Mouse (Mus musculus) cerebellum, postnatal 4 days (tissue): ENCODE data around the gene Tecpr1.

Experiments used
- DNase-seq, 2 experiments: peaks; one replicate each; pipeline ENCODE4 v3.0.0; 2022; ENCODE audit warnings: low spot score in 2 of 2, mixed read lengths in 1 of 2

Gene Tecpr1

DNA sequence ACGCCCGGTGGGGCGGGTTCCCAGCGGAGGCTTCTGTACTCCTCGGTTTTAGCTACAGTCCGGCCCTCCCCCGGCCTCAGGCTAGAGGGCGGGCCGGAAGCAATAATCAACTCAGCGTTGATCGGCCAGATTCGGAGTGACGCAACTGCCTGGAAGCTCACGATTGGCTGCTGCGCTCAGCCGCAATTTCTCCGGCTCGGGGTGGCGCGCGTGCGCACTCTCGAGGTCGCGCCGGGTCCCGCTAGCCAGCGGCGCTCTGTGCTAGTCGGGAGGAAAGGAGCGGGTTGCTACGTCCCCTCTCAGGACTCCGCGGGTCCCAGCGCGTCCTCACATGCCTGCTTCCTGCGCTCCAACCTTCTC lies at the start of gene Tecpr1:
TSS of gene Tecpr1 (minus strand) at position 113 of the 360 bp plus-strand sequence.
- peak; percentile 87 to 94 for DNase-seq

DNA sequence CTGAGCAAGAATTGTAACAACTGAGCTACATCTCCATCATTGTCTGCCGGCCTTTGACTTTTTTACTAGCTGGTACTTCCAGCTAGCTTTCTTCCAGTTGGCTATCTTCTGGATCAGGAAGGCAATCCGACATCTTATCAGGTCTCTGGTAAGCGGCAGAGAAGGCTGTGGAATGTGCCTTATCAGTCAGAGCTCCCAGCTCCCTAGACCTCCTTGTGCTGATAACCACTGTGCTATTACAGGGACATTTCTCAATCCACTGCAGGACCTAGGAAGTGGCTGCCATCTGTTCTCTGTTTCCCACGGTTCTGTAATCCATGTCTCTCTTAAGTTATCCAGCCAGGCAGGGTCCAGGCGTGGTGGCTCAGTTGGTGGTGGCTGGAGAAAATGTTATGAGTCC lies 48.4 kb upstream of the Tecpr1 start:
- no peak for DNase-seq

DNA sequence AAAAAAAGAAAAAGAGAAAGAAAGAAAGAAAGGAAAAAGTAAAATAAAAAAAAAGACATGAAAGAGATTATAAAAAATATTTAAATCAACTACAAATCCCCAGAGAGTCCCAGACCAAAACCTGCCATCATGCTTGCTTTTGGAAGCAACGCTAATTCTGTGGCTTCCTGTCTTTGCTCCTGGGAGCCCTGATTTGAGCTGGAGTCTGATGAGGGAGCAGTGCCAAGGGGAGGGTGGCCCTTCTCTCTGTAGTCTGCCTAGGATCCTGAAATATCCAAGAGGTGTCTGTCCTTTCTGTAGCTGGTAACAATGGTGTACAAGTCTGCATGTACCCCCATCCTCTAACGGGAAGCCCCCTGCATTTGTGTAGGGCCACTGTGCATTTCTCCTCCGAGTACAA lies 47.7 kb upstream of the Tecpr1 start:
- DNase-seq: no peak

DNA sequence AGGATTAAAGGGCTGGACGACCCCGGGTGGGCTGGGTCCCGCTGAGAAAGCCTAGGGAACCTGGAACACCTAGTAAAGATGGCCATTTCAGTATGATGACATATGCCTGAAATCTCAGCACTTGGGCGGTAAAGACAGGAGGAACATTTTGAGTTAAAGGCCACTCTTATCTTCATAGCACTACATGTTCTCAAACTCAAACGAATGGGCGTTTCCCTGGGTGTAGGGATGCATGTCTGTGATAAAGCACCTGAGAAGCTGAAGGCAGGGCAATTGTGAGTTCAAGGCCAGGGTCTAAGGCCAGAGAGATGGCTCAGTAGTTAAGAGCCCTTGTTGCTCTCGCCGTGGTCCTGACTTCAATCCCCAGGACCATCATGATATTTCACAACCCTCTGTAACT lies 47.0 kb upstream of the Tecpr1 start:
- DNase-seq: no peak

DNA sequence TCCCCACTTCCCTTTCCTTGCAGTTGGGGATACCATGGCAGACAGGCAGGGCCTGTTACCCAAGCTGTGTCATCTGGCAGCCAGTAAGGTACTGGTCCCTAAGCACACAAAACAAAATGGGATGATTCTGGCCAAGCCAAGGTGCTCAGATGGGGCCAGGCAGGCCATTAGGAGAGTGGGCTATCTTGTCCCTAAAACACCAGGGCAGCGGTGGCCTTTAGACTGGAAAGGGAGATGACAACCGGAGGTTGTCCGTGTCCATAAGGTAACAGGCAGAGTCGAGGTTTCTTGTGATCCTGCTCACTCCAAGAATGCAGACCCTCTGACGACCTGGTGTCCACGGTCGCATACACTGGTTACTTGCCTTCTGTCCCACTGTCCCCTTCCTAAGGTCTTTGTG lies 46.5 kb upstream of the Tecpr1 start:
- DNase-seq: no peak

DNA sequence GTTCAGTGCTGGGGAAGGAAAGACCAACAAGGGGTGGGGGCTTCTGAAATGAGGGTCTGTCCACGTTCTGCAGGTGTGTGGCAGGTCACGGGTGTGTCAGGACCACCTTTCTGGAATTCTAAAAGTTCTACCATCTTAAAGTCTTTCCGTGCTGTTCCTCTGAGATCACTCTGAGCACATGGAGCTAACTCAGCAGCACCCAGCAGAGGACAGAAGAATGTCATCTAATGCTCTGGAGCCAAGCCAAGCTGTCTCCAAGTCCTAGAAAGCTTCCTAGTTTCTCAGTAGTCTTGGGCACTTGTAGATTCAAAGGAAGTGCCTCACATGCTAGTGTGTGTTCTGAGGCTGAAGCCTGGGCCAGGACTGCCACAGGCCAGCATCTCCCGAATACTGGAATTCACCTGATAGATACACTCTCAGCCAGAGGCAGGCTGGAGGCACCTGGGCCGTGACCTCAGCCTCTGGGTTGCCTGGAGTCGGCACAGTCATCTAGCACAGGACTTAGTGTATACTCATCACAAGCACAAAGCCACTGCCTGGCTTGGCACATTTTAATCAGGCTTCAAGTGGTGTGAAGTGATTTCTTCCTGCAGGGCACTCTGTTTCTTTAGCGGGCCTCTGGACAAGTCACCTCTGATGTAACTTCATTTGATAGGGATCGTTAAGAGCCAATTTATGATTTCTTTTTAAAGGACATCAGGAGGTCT lies 44.3 kb upstream of the Tecpr1 start:
- DNase-seq: no peak

DNA sequence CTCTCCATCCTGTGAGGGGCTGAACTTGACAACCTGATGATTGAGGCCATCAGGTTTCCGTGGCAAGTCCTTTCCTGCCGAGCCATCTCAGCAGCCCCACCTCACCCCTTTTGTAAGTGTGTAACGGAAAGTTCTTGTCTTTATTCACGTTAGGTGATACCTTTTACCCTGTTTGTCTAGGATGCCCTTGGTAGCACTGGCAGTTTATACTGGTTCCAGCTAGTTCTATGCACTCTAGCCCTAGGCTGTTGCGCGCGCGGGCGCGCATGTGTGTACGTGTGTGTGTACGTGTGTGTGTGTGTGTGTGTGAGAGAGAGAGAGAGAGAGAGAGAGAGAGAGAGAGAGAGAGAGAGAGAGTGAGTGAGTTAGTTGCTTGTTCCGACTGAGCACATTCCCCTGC lies 40.1 kb upstream of the Tecpr1 start:
- DNase-seq: no peak

DNA sequence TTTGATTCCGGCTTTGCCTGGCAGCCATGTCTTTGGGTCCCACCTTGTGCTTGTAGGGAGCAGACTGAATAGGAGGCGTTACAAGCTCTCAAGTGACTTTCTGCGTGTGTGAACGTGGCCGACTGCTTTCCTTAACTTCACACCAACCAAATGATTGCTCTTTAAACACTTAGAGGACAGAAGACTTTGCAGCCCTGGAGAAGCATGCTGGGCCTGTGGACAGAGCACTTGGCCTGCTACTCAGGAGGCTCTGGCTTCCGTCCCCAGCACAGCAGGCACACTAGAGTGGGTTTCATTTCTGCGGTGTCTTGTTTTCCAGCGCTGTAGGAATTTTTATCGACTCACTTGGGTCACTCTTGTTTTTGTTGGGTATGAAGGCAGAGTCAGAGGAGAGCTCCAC lies 39.7 kb upstream of the Tecpr1 start:
- no peak for DNase-seq

DNA sequence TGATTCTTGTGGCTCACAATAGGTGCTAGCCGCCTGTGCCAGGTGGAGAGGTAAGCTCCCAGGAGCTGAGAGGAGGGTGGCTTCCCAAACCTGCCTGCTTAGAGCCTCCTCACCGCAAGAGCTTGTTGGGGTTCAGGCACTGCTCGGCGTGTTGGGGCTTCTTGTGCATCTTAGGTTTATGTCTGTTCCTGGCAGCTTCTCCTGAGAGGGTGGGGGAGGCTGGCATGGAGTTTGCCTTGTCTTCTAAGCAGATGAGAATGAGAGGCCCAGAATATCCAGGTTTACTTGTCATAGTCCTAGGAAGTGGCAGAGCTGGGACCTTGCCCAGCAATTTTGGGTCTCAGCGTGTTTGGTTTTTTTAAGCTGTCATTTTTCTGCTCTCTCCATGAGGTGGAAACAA lies 38.4 kb upstream of the Tecpr1 start:
- DNase-seq: no peak

DNA sequence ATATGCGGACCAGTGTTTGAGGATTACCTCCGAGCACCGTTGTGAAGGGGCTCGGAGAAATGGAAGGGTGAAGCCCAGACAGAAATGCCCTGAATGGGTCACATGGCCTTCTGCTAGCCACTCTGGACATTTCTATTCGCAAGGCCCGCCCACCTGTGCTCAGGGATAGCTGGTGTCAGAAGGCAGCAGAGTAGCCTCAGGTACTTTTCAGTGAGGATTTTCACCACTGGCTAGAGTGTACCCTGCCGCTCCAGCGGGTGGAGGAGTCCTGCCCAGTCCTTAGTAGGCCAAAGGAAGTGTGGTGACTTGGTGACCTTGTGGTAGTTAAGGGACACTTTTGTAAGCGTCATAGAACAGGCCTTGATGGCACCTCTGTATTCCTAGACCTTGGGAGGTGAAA lies 37.9 kb upstream of the Tecpr1 start:
- DNase-seq: no peak

DNA sequence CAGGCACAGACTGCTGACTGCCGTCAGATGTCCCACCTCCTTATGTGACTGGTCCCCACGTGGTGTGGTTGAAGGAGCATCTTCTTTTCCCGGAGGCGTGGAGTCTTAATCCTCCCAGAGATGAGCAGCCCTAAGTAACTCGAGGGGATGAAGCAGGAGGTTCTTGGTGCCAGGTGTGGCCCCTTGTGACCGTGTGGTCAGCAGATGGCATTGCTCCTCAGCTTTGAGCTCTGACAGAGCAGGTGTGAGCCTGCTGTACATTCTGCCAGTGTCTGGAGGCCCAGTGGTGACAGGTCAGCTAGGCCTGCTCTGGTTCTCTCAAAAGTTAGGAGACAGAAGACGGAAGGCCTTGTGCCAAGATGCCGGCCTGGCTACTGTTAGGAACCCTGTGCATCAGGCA lies 37.0 kb upstream of the Tecpr1 start:
- no peak for DNase-seq

DNA sequence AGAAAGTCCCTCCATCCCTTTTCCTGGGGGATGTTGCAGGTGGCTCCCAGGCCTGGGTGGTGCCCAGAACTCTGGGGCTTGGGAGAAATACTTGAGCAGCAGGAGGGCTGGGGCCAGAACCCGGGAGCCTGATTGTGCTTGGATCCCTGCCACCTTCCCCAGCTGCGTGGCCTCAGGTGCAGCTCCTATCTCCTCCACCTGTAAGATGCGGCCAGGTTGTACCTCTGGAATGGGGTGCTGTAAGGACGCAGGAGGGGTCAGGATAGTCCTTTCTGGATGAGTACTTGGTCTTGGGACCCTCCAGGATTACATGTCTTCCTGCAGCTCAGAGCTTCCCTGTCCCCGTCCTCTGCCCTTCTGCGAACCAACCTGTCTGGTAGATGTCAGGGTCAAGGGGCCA lies 35.8 kb upstream of the Tecpr1 start:
- no peak for DNase-seq

DNA sequence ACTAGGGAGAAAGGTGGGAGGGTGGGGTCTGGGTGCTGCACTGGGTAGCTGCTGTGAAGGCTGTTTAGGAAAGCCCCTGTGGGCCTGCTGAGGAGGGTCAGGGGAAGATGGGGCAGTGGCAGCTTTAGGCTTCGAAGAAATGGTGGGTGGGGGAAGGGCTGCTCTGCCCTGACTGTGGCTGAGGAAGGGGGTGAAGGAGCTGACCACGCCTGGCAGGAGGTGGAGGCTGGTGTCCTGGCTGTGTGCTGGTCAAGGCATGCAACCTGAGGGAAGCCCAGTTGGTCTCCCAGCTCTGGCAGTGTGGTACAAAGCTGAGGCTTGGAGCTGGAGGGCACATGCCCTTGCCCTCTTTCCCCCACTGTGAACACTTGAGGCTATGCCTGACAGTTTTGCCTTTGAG lies 35.3 kb upstream of the Tecpr1 start:
- no peak for DNase-seq

DNA sequence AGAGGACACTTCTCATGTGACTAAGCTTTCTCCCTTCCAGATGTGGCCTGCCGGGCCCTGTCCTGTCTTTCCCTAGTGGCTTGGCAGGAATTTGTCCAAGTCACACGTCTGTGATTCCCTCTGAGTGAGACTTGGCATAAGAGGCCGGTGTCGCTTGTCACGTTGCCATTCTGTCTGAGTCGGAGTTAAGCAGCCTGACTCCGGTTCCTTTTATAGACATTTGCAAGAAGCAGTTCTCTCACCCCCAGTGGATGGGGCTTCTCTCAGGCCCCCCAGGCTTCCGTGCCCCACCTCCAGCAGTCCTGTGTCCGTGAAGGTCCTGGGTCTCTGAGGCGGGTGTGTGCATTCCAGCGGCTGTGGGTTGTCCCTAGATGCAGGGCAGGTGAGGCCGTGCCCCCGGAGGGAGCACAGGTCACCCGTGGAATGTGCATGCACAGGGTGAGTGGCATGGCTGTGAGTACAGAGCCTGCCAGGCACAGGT lies 34.8 kb upstream of the Tecpr1 start:
- no peak for DNase-seq

DNA sequence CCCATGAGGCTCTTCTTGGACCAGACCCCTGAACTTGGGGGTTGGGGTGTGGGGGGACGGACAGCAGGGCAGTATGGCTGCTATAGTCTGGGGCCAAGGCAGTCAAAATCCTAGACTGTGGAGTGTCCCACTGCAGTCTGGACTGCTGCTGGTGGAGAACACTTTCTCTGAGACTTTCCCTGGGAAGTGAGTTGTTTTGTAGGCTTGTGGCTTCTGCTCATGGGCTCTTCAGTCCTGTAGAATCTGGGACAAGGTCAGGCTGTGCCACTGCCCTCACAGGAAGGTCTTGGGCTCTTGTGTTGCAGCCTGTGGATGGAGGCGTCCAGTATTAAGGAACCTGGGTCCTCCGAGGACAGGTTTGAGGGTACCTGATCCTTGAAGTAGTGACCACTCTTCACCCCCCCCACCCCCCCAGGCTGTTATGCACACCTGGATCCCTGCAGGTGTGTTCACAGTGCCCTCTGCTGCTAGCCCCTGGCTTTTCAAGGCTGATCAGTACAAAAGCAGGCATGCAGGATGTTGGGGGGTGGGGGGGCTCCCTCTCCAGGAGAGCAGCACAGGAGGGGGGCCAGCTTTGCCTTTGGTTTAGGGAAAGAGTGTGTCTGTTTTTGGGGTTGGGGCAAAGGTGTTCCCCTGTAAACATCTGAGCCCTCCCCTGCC lies 34.2 kb upstream of the Tecpr1 start:
- no peak for DNase-seq

DNA sequence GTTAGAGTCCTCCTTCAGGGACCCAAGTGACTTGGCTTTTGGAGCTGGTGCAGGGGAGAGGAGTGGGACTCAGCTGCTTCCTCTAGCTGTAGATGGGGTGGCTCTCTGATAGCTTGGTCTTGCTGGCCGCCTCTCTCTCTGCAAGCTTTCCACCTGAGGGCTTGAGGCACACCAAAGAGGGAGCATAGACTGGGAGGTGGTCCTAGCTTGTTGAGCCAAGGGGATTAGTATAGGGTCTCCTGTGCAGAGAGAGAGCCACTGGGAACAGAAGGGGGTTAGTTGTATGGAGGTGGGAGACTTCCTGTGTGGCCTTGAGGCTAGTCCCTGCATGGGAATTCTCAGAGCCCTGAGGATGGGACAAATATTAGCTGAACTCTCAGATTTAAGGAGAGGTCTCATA lies 33.5 kb upstream of the Tecpr1 start:
- no peak for DNase-seq

DNA sequence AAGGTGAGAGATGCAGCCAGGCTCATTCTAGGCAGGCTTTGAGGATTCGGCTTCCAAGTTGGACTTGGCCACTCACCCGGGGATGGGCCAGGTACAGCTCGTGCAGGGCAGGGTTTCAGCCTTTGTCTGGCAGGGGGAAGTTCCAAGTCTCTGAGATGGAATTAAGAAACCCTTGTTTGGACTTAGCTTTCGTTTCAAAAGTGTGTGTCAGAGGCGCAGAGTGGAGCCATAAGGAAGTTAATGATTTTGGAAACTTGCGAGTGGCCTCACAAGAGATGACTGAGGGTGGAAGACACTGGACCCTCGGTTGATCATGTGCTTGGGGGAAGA lies 33.1 kb upstream of the Tecpr1 start:
- no peak for DNase-seq

DNA sequence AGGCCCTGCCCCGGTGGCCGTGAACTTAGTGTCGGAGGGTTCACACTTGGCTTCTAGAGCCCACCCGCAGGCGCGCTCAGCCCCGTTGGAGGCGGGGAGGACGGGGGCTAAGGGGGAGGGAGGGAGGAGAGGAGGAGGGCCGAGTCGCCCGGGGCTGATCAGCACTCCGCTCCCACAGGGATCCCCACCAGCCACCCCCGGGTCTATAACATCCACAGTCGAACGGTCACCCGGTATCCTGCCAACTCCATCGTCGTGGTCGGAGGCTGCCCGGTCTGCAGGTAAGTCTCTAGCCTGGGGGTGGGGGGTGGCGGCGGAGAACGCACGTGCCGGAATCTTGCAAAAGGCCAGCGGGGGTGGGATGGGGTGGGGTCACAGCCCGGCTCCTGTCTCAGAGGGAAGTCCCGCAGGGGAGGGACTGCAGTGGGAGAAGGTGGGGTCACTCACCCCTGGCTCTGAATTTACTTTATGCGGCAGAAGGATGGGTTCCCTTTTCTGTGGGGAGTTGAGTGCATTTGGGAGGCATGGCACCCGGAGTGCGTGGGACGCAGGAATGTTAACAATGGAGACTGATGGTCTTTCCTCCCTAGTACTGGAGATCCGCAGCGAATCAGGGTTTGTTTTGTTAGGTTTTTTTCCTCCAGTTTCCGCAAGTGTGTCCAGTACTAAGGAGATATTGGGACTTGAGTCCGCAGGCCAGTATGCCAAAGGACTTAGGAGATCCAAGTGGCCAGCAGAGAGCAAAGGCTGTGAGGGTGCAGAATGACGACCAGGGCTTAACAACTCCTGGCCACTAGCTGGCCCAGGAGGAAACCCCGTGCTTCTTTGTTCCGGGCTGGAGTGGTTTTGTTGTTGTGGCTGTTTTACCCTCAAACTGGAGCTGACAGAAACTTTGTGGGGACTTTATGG lies 32.5 kb upstream of the Tecpr1 start:
- DNase-seq: peak in 1 of 2 experiments; percentile 31

DNA sequence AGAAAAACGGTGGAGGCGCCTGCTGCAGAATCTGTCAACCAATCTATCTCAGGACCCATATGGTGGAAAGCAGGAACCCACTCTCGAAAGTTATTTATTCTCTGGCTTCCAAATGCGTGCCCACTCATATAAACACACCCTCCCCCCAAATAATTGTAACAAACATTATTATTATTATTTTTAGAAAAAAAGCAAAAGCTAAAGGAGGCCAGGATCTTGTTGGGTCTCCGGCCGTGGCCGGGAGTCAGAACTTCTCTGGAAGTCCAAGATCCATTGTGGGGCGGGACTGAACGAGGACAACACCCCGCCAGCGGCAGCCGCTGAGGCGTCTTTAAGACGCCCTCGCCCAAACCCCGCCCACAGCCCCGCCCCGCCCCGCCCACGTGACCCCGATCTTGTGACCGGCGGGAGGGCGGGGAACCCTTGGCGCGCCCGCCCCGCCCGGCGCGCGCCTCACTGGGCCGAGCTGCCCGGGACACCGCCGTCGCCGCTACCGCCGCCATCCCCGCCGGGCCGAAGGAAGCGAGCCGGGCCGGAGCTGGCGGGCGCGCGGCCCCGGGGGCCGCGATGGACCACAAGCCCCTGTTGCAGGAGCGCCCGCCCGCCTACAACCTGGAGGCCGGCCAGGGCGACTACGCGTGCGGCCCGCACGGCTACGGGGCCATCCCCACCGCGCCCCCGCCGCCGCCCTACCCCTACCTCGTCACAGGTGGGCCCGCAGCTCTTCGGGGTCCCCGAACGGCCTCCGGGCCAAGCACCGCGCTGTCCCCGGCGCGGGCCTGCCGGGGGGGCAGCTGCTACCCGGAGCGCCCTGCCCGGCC lies 31.6 kb upstream of the Tecpr1 start:
- peak; percentile 49 to 79 for DNase-seq

DNA sequence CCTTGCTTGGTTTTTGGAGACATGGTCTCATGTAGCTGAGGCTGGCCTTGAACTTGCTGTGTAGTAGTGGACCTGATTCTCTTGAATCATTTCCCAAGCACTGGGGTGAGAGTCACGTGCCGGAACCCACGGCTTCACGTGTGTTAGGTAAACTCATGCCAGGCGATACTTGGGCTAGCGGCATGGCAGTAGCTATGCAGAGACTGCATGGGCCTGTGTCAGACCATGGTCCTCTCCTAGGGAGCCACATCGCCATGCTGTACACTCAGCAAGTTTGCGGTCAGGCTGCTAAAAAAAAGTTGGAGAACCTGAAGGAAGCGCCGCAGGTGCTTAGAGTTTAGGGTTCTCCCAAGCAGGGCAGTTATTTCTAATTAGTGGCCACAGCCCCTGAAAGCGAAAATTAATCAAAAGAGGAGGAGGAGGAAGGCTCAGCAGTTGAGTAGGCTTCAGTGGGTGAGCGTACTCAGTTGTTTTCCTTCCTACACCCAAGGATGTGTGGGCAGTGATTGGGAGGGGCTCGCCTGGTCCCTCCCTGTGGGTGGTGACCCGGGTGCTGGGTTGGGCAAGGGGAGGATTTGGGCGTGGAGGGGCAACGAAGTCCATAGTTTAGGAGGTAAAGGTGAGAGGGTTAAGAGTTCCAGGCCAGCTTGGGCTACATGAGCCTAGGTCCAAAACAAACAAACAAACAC lies 30.9 kb upstream of the Tecpr1 start:
- no peak for DNase-seq

DNA sequence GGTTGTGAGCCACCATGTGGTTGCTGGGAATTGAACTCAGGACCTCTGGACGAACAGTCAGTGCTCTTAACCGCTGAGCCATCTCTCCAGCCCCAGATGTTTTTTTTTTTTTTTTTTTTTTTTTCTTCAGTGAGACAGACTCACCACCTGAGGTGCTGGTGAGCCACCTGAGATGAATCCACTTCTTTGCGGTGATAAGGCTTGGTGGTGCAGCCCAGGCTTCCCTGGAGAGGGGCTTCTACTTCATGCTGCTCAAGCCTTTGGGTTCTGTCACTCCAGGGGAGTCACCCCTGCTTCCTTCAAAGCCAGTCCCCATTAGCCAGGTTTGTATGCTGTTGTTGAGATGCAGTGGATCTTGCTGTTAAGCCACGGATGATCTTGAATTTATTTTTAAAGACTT lies 29.8 kb upstream of the Tecpr1 start:
- DNase-seq: no peak
